Mouse (Mus musculus): ENCODE data around the gene Ptpn11. TPM values are rescaled to one million over a fixed set of nuclear protein-coding genes. Genes with fewer than 3 reads are reported as not detected.

Gene Ptpn11
- polyA plus RNA-seq, 1 experiment from 2014 or later, result 7.0 TPM

- no peak for ATAC-seq (ENCODE audit: low read depth)
- no peak overlapping the region for H3K4me2 ChIP-seq (ENCODE audit: low read depth, low read length)
- H3K4me3 ChIP-seq (ENCODE audit: low read depth, low read length), result no peak overlapping the region
- H3K27me3 ChIP-seq (ENCODE audit: control insufficient read depth, insufficient read depth, low read depth, low read length), result no peaks in the 10 kb centered on the region
- H3K36me3 ChIP-seq (ENCODE audit: control insufficient read depth, insufficient read depth), result peaks cover 15% of the 10 kb centered on the region
- no peak overlapping the region for H3K27ac ChIP-seq (ENCODE audit: low read length)
- H3K4me1 ChIP-seq (ENCODE audit: control insufficient read depth, low read depth, low read length), result no peaks in the 10 kb centered on the region
- 76% methylated on average over 2 of the region's 2 CpGs for WGBS (ENCODE audit: insufficient replicate concordance)
- H3K9me3 ChIP-seq (replicated peaks; ENCODE audit: control insufficient read depth, low read length), result no peaks in the 10 kb centered on the region
- H3K9ac ChIP-seq (ENCODE audit: low read depth, low read length), result no peak overlapping the region
These were observed 34.2 kb downstream of the Ptpn11 start for GRCm38 (mm10) chr5:121157017-121157416.

GRCm38 (mm10) chr5:121156121-121156520, 35.1 kb downstream of the Ptpn11 start:
- Histone ChIP-seq H3K4me3 (ENCODE audit: low read depth, low read length) (no peak overlapping the region), H3K9ac (ENCODE audit: low read depth, low read length) (no peak overlapping the region), H3K27ac (ENCODE audit: low read length) (no peak overlapping the region), H3K36me3 (ENCODE audit: control insufficient read depth, insufficient read depth) (peaks cover 16% of the 10 kb centered on the region), H3K4me2 (ENCODE audit: low read depth, low read length) (no peak overlapping the region), H3K9me3 (replicated peaks; ENCODE audit: control insufficient read depth, low read length) (no peaks in the 10 kb centered on the region), H3K27me3 (ENCODE audit: control insufficient read depth, insufficient read depth, low read depth, low read length) (no peaks in the 10 kb centered on the region), H3K4me1 (ENCODE audit: control insufficient read depth, low read depth, low read length) (no peaks in the 10 kb centered on the region)
- no peak for ATAC-seq (ENCODE audit: low read depth)
- 87% methylated on average over 4 of the region's 4 CpGs for WGBS (ENCODE audit: insufficient replicate concordance)

- Histone ChIP-seq H3K4me2 (ENCODE audit: low read depth, low read length) (no peak overlapping the region), H3K36me3 (ENCODE audit: control insufficient read depth, insufficient read depth) (peaks cover 31% of the 10 kb centered on the region), H3K4me3 (ENCODE audit: low read depth, low read length) (no peak overlapping the region), H3K27me3 (ENCODE audit: control insufficient read depth, insufficient read depth, low read depth, low read length) (no peaks in the 10 kb centered on the region), H3K9ac (ENCODE audit: low read depth, low read length) (no peak overlapping the region), H3K9me3 (replicated peaks; ENCODE audit: control insufficient read depth, low read length) (no peaks in the 10 kb centered on the region), H3K4me1 (ENCODE audit: control insufficient read depth, low read depth, low read length) (no peaks in the 10 kb centered on the region), H3K27ac (ENCODE audit: low read length) (no peak overlapping the region)
- ATAC-seq (ENCODE audit: low read depth), result no peak
- WGBS (ENCODE audit: insufficient replicate concordance), result 83% methylated on average over 4 of the region's 4 CpGs
These were observed 40.5 kb downstream of the Ptpn11 start for GRCm38 (mm10) chr5:121150684-121151083.

GRCm38 (mm10) chr5:121149246-121149645, 42.0 kb downstream of the Ptpn11 start:
- ATAC-seq (ENCODE audit: low read depth), result no peak
- H3K27me3 ChIP-seq (ENCODE audit: control insufficient read depth, insufficient read depth, low read depth, low read length), result no peaks in the 10 kb centered on the region
- no peak overlapping the region for H3K27ac ChIP-seq (ENCODE audit: low read length)
- no peak overlapping the region for H3K4me2 ChIP-seq (ENCODE audit: low read depth, low read length)
- H3K9me3 ChIP-seq (replicated peaks; ENCODE audit: control insufficient read depth, low read length), result no peaks in the 10 kb centered on the region
- 50% methylated on average over 1 of the region's 1 CpGs for WGBS (ENCODE audit: insufficient replicate concordance)
- peaks cover 31% of the 10 kb centered on the region for H3K36me3 ChIP-seq (ENCODE audit: control insufficient read depth, insufficient read depth)
- H3K4me3 ChIP-seq (ENCODE audit: low read depth, low read length), result no peak overlapping the region
- H3K4me1 ChIP-seq (ENCODE audit: control insufficient read depth, low read depth, low read length), result no peaks in the 10 kb centered on the region
- no peak overlapping the region for H3K9ac ChIP-seq (ENCODE audit: low read depth, low read length)

GRCm38 (mm10) chr5:121146275-121146674, 44.9 kb downstream of the Ptpn11 start:
- H3K36me3 ChIP-seq (ENCODE audit: control insufficient read depth, insufficient read depth), result peaks cover 31% of the 10 kb centered on the region
- H3K4me3 ChIP-seq (ENCODE audit: low read depth, low read length), result no peak overlapping the region
- no peak overlapping the region for H3K9ac ChIP-seq (ENCODE audit: low read depth, low read length)
- no peaks in the 10 kb centered on the region for H3K27me3 ChIP-seq (ENCODE audit: control insufficient read depth, insufficient read depth, low read depth, low read length)
- 80% methylated on average over 5 of the region's 5 CpGs for WGBS (ENCODE audit: insufficient replicate concordance)
- no peak overlapping the region for H3K4me2 ChIP-seq (ENCODE audit: low read depth, low read length)
- no peaks in the 10 kb centered on the region for H3K9me3 ChIP-seq (replicated peaks; ENCODE audit: control insufficient read depth, low read length)
- no peak overlapping the region for H3K27ac ChIP-seq (ENCODE audit: low read length)
- no peak for ATAC-seq (ENCODE audit: low read depth)
- no peaks in the 10 kb centered on the region for H3K4me1 ChIP-seq (ENCODE audit: control insufficient read depth, low read depth, low read length)

GRCm38 (mm10) chr5:121145609-121146008, 45.6 kb downstream of the Ptpn11 start:
- no peak overlapping the region for H3K27ac ChIP-seq (ENCODE audit: low read length)
- H3K4me1 ChIP-seq (ENCODE audit: control insufficient read depth, low read depth, low read length), result no peaks in the 10 kb centered on the region; the same call in 1 of the 2 replicates
- no peak overlapping the region for H3K9ac ChIP-seq (ENCODE audit: low read depth, low read length)
- H3K4me2 ChIP-seq (ENCODE audit: low read depth, low read length), result no peak overlapping the region
- no peak for ATAC-seq (ENCODE audit: low read depth)
- no peaks in the 10 kb centered on the region for H3K9me3 ChIP-seq (replicated peaks; ENCODE audit: control insufficient read depth, low read length)
- no peaks in the 10 kb centered on the region for H3K27me3 ChIP-seq (ENCODE audit: control insufficient read depth, insufficient read depth, low read depth, low read length)
- WGBS (ENCODE audit: insufficient replicate concordance), result 85% methylated on average over 5 of the region's 5 CpGs
- peaks cover 32% of the 10 kb centered on the region for H3K36me3 ChIP-seq (ENCODE audit: control insufficient read depth, insufficient read depth)
- no peak overlapping the region for H3K4me3 ChIP-seq (ENCODE audit: low read depth, low read length)

GRCm38 (mm10) chr5:121144441-121145238, 46.6 kb downstream of the Ptpn11 start:
- H3K9ac ChIP-seq (ENCODE audit: low read depth, low read length), result no peak overlapping the region
- no peak overlapping the region for H3K4me2 ChIP-seq (ENCODE audit: low read depth, low read length)
- no peaks in the 10 kb centered on the region for H3K9me3 ChIP-seq (replicated peaks; ENCODE audit: control insufficient read depth, low read length)
- no peaks in the 10 kb centered on the region for H3K27me3 ChIP-seq (ENCODE audit: control insufficient read depth, insufficient read depth, low read depth, low read length)
- WGBS (ENCODE audit: insufficient replicate concordance), result 73% methylated on average over 13 of the region's 13 CpGs
- H3K36me3 ChIP-seq (ENCODE audit: control insufficient read depth, insufficient read depth), result peaks cover 30% of the 10 kb centered on the region
- H3K4me1 ChIP-seq (ENCODE audit: control insufficient read depth, low read depth, low read length), result no peaks in the 10 kb centered on the region; the same call in 1 of the 2 replicates
- H3K4me3 ChIP-seq (ENCODE audit: low read depth, low read length), result no peak overlapping the region
- H3K27ac ChIP-seq (ENCODE audit: low read length), result no peak overlapping the region
- ATAC-seq (ENCODE audit: low read depth), result no peak

GRCm38 (mm10) chr5:121142431-121143119, 48.6 kb downstream of the Ptpn11 start:
- Histone ChIP-seq H3K27ac (ENCODE audit: low read length) (no peak overlapping the region), H3K4me3 (ENCODE audit: low read depth, low read length) (no peak overlapping the region), H3K27me3 (ENCODE audit: control insufficient read depth, insufficient read depth, low read depth, low read length) (no peaks in the 10 kb centered on the region), H3K4me2 (ENCODE audit: low read depth, low read length) (no peak overlapping the region), H3K4me1 (ENCODE audit: control insufficient read depth, low read depth, low read length) (no peaks in the 10 kb centered on the region; the same call in 1 of the 2 replicates), H3K9ac (ENCODE audit: low read depth, low read length) (no peak overlapping the region), H3K9me3 (replicated peaks; ENCODE audit: control insufficient read depth, low read length) (no peaks in the 10 kb centered on the region), H3K36me3 (ENCODE audit: control insufficient read depth, insufficient read depth) (peaks cover 17% of the 10 kb centered on the region)
- WGBS (ENCODE audit: insufficient replicate concordance), result 80% methylated on average over 14 of the region's 14 CpGs
- ATAC-seq (ENCODE audit: low read depth), result no peak

- ATAC-seq (ENCODE audit: low read depth), result no peak
- Histone ChIP-seq H3K36me3 (ENCODE audit: control insufficient read depth, insufficient read depth) (peaks cover 23% of the 10 kb centered on the region), H3K4me3 (ENCODE audit: low read depth, low read length) (no peak overlapping the region), H3K27me3 (ENCODE audit: control insufficient read depth, insufficient read depth, low read depth, low read length) (no peaks in the 10 kb centered on the region), H3K4me1 (ENCODE audit: control insufficient read depth, low read depth, low read length) (no peaks in the 10 kb centered on the region; the same call in 1 of the 2 replicates), H3K4me2 (ENCODE audit: low read depth, low read length) (no peak overlapping the region), H3K27ac (ENCODE audit: low read length) (no peak overlapping the region), H3K9me3 (replicated peaks; ENCODE audit: control insufficient read depth, low read length) (no peaks in the 10 kb centered on the region), H3K9ac (ENCODE audit: low read depth, low read length) (no peak overlapping the region)
- 76% methylated on average over 7 of the region's 7 CpGs for WGBS (ENCODE audit: insufficient replicate concordance)
These were observed 50.9 kb downstream of the Ptpn11 start for GRCm38 (mm10) chr5:121140276-121140675.

Measured in liver, embryonic 16.5 days (tissue).